In the genomic region with DNA sequence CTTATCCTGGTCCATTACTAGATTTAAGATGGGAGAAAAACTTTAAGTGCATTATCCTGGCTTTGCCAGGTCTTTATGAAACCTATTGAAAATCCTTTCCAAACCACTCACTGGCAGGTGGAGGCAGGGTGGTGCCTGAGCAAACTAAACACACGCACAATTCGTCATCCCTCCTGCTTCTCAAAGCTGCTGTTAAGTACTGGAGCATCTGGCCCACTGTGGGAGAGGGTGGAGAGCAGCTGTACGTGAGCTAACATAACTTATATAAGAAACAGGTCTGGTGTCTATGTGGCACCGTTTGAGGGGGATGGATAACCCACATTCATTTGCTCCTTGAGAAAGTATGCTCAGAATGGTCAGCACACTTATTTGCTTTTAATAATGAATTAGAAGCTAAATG, we compare ENCODE assay signal across 19 mouse cellular contexts.
DNase-seq lines count a peak whose midpoint lies in the region; ATAC-seq and TF ChIP-seq lines count a peak whose summit lies in the region.
"Had no signal": no experiment of that assay in that cellular context is flagged by ENCODE, and none has a peak within 500 bp of the region (broad histone marks: within the 10 kb centered on the region; RNA-seq: fewer than 3 reads in every experiment).

No protein-coding gene starts in this region.

- DNase-seq in frontal cortex, postnatal 14 days (ENCODE audit: low spot score in 2 of 2) = no peak
- DNase-seq in layer of hippocampus, adult 8-10 months (ENCODE audit: low spot score in 2 of 2) = peak; percentile 7 to 16
- no peak for DNase-seq in layer of hippocampus, adult 9-10 months (ENCODE audit: low spot score)
- peak; percentile 1 for DNase-seq in retina, adult 2 months (ENCODE audit: low read depth, low spot score)
- no peak for DNase-seq in retina, postnatal 1 day
- DNase-seq in brain, embryonic 14.5 days (ENCODE audit: low read depth) = peak; percentile 11
- DNase-seq in urinary bladder, postnatal 14 days (ENCODE audit: low spot score) = no peak
- DNase-seq: adrenal gland, adult 8-10 months; cerebellum, adult 11-12 months; cerebellum, adult 9-11 months; forebrain, postnatal 0 days; gastrocnemius, postnatal 10 days; heart, postnatal 10 days; kidney, adult 18-20 months; kidney, postnatal 25 days; liver, postnatal 0 days; lung, postnatal 36 days; thymus, postnatal 25 days had no signal

- no peak for TF ChIP-seq CTCF in brain, embryonic 14.5 days (IDR thresholded peaks at IDR 0.05; ENCODE audit: borderline replicate concordance, extremely low read depth, insufficient read depth, insufficient read length)

- ATAC-seq in frontal cortex, adult (ENCODE audit: low TSS enrichment) = 0 out of 2 replicates have a peak, but pooled peaks have one; percentile 34
- ATAC-seq: forebrain, postnatal 0 days; liver, postnatal 0 days had no signal

- no peak for TF ChIP-seq POLR2A in brain, embryonic 14.5 days (IDR thresholded peaks at IDR 0.05; ENCODE audit: borderline replicate concordance, extremely low read depth, insufficient read depth, insufficient read length, poor library complexity, severe bottlenecking)

Comparison
In these comparisons a context has a peak if more than half of its experiments do, and no peak if none do; other contexts are left out.
1. DNase-seq: peak in layer of hippocampus, adult 8-10 months (2 of 2), retina, adult 2 months (single experiment) and brain, embryonic 14.5 days (single experiment); none in frontal cortex, postnatal 14 days (0 of 2), layer of hippocampus, adult 9-10 months (single experiment), retina, postnatal 1 day (single experiment) and urinary bladder, postnatal 14 days (single experiment).